Mouse (Mus musculus) neutrophil, adult 5-6 weeks (primary cell): Measurements from ENCODE around the gene Ptgdr2. TPM values are rescaled to one million over a fixed set of nuclear protein-coding genes. Genes with fewer than 3 reads are reported as not detected.

Experiments
- ATAC-seq: fragments of 151-379, 151-347 bp; 2 replicates; pipeline ENCODE4 v1.8.0; 2017; ENCODE audit warnings: mild to moderate bottlenecking, moderate TSS enrichment; ENCODE audit not compliant: insufficient number of reproducible peaks, poor library complexity, low FRiP score, severe bottlenecking; ENCODE audit errors: extremely low read depth
- total RNA-seq: library from RNA; stranded (forward); fragments of 200-1000 nt; gene quantifications from 2 replicates; pipeline ENCODE4 v1.2.3, GENCODE M21; 2017

Ptgdr2 gene
- total RNA-seq = 0.23 and 0.74 TPM in 2 replicates

GRCm38 (mm10) chr19:10937110-10937563, at the start of gene Ptgdr2:
Gene Ptgdr2, plus strand, starts transcription at chr19:10937160.
- ATAC-seq = no peak

- ATAC-seq = no peak
Observed at GRCm38 (mm10) chr19:10892201-10892600, 44.8 kb upstream of the Ptgdr2 start.

GRCm38 (mm10) chr19:10895016-10895528, 41.9 kb upstream of the Ptgdr2 start, which contains the start of gene Prpf19:
Gene Prpf19, plus strand, starts transcription at chr19:10895231.
- ATAC-seq = peak; percentile 99

- no peak for ATAC-seq
Observed at GRCm38 (mm10) chr19:10895708-10896107, 41.3 kb upstream of the Ptgdr2 start.

GRCm38 (mm10) chr19:10896849-10897248, 40.1 kb upstream of the Ptgdr2 start:
- no peak for ATAC-seq

GRCm38 (mm10) chr19:10897491-10897890, 39.5 kb upstream of the Ptgdr2 start:
- ATAC-seq = no peak

- no peak for ATAC-seq
Observed at GRCm38 (mm10) chr19:10900315-10900714, 36.6 kb upstream of the Ptgdr2 start.

GRCm38 (mm10) chr19:10901046-10901445, 35.9 kb upstream of the Ptgdr2 start:
- no peak for ATAC-seq

GRCm38 (mm10) chr19:10904512-10904911, 32.4 kb upstream of the Ptgdr2 start:
- ATAC-seq = no peak

- ATAC-seq = no peak
Observed at GRCm38 (mm10) chr19:10904927-10905727, 31.8 kb upstream of the Ptgdr2 start.

- no peak for ATAC-seq
Observed at GRCm38 (mm10) chr19:10905728-10906000, 31.3 kb upstream of the Ptgdr2 start.

- peak; percentile 43; the same call in 1 of the 2 replicates for ATAC-seq
Observed at GRCm38 (mm10) chr19:10907891-10908290, 29.1 kb upstream of the Ptgdr2 start.

GRCm38 (mm10) chr19:10909087-10909721, 27.8 kb upstream of the Ptgdr2 start:
- ATAC-seq = no peak

GRCm38 (mm10) chr19:10914291-10914690, 22.7 kb upstream of the Ptgdr2 start:
- ATAC-seq = peak; percentile 55

- no peak for ATAC-seq
Observed at GRCm38 (mm10) chr19:10914870-10915269, 22.1 kb upstream of the Ptgdr2 start.

- ATAC-seq = no peak
Observed at GRCm38 (mm10) chr19:10916506-10916905, 20.5 kb upstream of the Ptgdr2 start.

- no peak for ATAC-seq
Observed at GRCm38 (mm10) chr19:10918321-10918991, 18.5 kb upstream of the Ptgdr2 start.

- ATAC-seq = no peak
Observed at GRCm38 (mm10) chr19:10920532-10920931, 16.4 kb upstream of the Ptgdr2 start, which contains the start of gene Zp1. Gene Zp1, minus strand, starts transcription at chr19:10920632.

GRCm38 (mm10) chr19:10921058-10921457, 15.9 kb upstream of the Ptgdr2 start:
- ATAC-seq = no peak

- ATAC-seq = no peak
Observed at GRCm38 (mm10) chr19:10924220-10924619, 12.7 kb upstream of the Ptgdr2 start.
